Mouse (Mus musculus): ENCODE measurements around the gene Sod3.

Sod3 gene

GRCm38 (mm10) chr5:52363468-52364150, at the start of gene Sod3:
Sod3 (plus strand) TSS chr5:52363791.
- in situ Hi-C loops (cut with MboI, MseI): no loop called here

DNA sequence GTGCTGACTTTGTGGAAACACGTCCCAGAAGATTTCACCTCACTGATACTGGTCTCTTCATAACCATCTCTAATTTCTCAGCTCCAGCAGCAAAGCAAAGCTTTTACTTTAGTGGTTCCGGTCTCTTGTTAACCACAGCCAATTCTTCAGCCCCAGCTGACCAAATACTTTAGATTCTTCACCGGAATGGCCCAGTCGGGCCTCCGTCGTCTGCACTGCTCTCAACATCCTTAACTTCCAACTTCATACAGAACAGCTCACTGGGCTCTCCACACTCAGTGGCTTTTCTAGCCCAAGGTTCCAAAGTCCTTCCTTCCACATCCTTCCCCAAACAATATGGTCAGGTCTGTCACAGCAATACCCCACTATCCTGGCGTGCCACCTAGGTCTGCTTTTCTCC, 46.7 kb upstream of the Sod3 start:
- in situ Hi-C loops (cut with MboI, MseI): no loop called here

DNA sequence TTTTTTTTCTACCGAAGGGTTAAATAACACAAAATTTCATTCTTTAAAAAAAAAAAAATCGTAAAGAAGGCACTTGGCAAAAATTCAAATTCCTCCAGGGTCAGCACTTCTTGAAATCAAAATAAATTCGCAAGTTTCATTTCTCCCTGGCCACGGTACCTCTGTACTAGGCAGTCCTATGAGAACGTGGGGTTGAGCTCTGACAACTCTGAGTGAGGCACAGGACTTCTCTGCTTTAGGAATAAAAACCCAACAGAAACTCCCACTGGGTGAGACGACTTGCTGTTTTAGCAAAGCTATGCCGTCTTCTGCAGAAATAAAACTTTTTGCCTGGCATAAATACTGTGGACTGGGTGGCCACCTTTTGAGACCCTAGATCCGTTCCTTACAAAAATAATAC, 44.1 kb upstream of the Sod3 start:
- in situ Hi-C loops (cut with MboI, MseI): no loop called here

- in situ Hi-C loops (cut with MboI, MseI): no loop called here
Measured at GRCm38 (mm10) chr5:52332120-52332519, 31.5 kb upstream of the Sod3 start.

GRCm38 (mm10) chr5:52335590-52335989, 28.0 kb upstream of the Sod3 start:
- in situ Hi-C loops (cut with MboI, MseI): no loop called here

- in situ Hi-C loops (cut with MboI, MseI): no loop called here
Measured at GRCm38 (mm10) chr5:52339134-52339533, 24.5 kb upstream of the Sod3 start.

GRCm38 (mm10) chr5:52346890-52347289, 16.7 kb upstream of the Sod3 start:
- in situ Hi-C loops (cut with MboI, MseI): no loop called here

- in situ Hi-C loops (cut with MboI, MseI): loop anchor here (5.0 kb wide), 2 partner anchors 52 to 73 kb away; no protein-coding TSS in a partner anchor
Measured at GRCm38 (mm10) chr5:52350451-52350850, 13.1 kb upstream of the Sod3 start.

GRCm38 (mm10) chr5:52351561-52351960, 12.0 kb upstream of the Sod3 start:
- in situ Hi-C loops (cut with MboI, MseI): loop anchor here (5.0 kb wide), 2 partner anchors 51 to 74 kb away; no protein-coding TSS in a partner anchor

DNA sequence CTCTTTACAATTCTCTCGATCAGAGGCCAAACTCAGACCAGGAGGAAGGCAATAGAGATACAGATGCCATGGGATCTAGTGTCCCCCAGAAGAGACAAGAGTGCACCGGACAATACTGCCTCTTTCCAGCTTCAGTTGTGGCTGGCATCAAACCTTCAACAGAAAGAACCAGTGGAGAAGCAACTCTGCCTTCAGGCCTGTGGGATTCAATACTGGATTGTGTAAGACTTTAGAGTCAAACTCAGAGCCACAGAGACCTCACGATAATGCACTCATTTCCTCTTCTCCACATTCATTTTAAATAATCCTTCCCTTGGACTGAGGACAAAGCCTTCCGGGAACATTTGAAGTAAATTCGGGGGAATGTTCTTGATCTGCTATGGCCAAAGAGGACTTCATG, 10.9 kb upstream of the Sod3 start:
- in situ Hi-C loops (cut with MboI, MseI): loop anchor here (5.0 kb wide), 2 partner anchors 50 to 75 kb away; no protein-coding TSS in a partner anchor

DNA sequence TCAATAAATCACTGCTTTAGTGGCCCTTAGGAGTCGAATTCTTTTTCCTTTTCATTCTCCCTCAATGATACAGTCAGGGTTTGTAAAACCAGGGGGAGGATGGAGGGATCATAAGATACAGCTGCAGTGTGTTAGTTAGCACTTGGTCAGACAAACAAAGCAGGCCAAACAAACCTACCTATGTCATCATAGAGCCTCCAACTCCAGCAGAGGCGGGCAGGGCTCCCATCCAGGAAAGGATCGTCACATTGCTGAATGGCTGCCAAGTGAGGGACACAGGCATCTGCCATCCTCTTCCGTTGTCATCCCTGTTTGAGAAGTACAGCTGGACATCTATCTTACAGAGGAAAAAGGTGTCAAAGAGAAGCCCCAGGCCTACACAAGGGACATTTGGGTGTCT, 9.2 kb upstream of the Sod3 start:
- in situ Hi-C loops (cut with MboI, MseI): loop anchor here (5.0 kb wide), 2 partner anchors 48 to 77 kb away; no protein-coding TSS in a partner anchor

- in situ Hi-C loops (cut with MboI, MseI): no loop called here
Measured at GRCm38 (mm10) chr5:52355612-52356011, 8.0 kb upstream of the Sod3 start.

DNA sequence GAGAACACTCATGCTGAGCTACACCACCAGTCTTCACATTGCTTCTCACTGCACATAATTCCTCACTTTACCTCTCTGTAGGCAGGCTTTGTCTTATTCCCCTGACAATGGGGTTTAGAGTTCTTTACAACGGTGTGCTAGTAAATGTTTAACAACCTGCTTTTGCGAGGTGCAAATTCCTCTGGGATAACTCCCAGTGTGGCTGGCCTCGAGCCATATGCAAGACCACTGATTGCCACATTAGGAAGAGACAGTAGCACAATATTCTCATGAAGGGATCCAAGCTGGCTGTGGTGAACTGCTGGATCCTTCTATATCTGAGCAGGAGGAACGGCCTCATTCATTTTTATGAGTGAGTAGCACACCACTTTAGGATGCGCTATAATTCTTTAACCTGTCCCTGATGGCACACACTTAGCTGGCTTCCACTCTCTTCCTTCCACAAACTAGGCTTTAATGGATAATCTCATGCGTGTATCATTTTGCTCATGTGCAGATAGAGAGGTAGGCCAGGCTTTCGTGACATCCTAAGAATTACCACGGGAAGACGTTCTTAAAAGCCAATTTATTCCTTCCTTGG, 6.3 kb upstream of the Sod3 start:
- in situ Hi-C loops (cut with MboI, MseI): no loop called here

- in situ Hi-C loops (cut with MboI, MseI): no loop called here
Measured at GRCm38 (mm10) chr5:52358120-52358519, 5.5 kb upstream of the Sod3 start.

GRCm38 (mm10) chr5:52360286-52361049, 3.1 kb upstream of the Sod3 start:
- in situ Hi-C loops (cut with MboI, MseI): no loop called here

- in situ Hi-C loops (cut with MboI, MseI): no loop called here
Measured at GRCm38 (mm10) chr5:52362776-52363467, 669 bp upstream of the Sod3 start.

DNA sequence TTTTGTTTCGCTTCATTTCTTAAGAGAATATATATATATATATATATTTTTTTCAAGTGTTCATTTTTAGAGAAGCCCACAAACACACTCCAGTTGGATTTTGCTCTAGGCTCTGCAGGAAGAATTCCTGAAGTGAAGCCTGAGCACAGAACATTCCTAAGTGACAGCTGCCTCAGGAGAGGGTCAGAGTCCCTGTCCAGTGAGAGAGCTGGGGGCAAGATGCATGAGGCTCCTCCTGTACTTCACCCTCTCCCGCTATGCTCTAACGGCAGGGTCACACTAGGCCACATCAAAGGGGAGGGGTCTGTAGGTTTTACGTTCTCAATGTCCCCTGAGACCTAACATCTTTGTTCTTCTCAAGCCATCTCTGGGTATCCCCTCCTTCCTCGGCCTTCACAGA, 930 bp downstream of the Sod3 start:
- in situ Hi-C loops (cut with MboI, MseI): no loop called here

- in situ Hi-C loops (cut with MboI, MseI): no loop called here
Measured at GRCm38 (mm10) chr5:52365930-52366329, 2.3 kb downstream of the Sod3 start.

GRCm38 (mm10) chr5:52366661-52367060, 3.1 kb downstream of the Sod3 start:
- in situ Hi-C loops (cut with MboI, MseI): no loop called here

- in situ Hi-C loops (cut with MboI, MseI): no loop called here
Measured at GRCm38 (mm10) chr5:52367866-52368840, 4.6 kb downstream of the Sod3 start.

DNA sequence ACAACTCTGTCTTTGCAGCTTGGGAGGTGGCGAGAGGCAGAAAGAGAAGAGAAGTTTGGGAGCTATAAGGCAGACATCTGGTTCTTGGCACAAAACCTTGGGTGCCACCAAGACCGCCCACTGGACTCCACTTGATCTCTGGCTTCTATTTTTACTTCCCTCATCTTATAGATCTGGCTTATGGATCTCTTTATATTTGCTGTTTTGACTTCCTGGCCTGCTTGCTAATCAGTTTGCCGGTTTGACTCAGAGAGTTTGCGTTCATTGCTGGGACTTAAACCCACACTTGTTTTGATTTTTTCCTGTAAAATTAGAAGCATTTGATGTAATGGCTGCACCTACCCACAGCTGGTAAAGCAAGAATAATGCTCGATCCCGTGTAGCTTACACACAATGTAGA, 7.3 kb downstream of the Sod3 start:
- in situ Hi-C loops (cut with MboI, MseI): no loop called here

Measured in T-helper 1 cell (primary cell).